Mouse (Mus musculus) heart, adult 9 months (tissue): ENCODE data around the gene Maged1.
"Not testable (repeated sequence)": the region's sequence is repeated elsewhere in the genome, so short reads cannot be mapped to it uniquely, and the experiment has no call there.

Experiments used
- DNase-seq, 2 experiments: peaks; one replicate each; pipeline ENCODE4 v3.0.0; 2022; ENCODE audit warnings: low spot score in 2 of 2

Maged1 gene

DNA sequence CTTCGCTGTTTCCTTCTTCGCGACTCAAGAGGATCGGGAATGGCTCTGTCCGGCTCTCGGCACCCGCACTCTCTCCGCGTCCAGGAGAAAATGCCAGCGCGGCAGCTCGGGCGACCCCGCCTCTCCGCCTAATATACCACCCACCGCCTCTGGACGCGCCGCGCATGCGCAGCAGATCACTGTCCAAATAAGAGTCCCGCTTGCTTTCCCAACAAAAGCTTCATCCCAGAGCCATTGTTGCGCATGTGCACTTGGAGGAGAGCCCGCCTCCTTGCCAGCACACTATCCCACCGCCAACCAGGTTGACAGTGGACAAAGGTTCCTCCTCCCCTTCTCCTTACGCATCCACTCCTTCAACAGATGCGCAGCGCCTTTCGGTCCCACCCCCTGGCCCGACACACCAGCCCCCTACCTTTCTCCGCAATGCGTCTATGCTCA lies at the start of gene Maged1:
Maged1 (minus strand) TSS at position 226 of the 438 bp plus-strand sequence.
- DNase-seq: peak; percentile 92 to 95

GRCm38 (mm10) chrX:94580251-94580650 lies 38.3 kb upstream of the Maged1 start:
- no peak for DNase-seq

GRCm38 (mm10) chrX:94564694-94565093 lies 22.8 kb upstream of the Maged1 start:
- no peak for DNase-seq

DNA sequence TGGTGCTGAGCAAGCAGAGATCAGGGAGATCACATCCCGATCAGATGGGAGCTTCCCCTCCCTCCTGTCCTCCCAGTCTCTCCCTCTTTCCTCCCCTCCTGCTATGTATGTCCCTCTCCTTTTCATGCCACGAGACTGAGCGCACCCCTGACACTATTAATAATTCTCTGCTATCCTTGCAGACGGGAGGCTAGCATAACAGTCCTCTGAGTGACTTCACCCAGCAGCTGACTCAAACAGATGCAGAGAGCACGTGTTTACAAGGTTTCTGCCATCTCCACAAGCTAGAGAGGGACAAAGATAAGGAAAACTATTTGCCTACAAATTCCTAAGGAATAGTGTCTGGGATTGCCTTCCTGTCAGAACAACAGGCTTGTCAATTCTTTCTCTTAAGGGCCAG lies 20.4 kb upstream of the Maged1 start:
- no peak for DNase-seq

GRCm38 (mm10) chrX:94548227-94548626 lies 6.3 kb upstream of the Maged1 start:
- no peak for DNase-seq

DNA sequence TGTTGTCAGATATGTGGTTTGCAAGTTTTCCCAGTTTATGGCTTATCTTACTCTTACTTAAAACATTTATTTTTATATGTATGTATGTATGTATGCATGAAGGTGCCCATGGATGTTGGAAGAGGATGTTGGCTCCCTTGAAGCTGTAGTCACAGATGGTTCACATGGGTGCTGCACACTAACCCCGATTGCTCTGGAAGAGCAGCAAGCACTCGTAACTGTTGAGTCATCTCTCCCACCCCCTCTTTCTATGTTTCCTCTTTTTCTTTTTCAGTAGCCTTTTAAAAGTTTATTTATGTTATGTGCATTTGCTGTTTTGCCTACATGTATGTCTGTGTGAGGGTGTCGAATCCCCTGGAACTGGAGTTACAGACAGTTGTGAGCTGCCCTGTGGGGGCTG lies 4.0 kb upstream of the Maged1 start:
- DNase-seq: no peak

DNA sequence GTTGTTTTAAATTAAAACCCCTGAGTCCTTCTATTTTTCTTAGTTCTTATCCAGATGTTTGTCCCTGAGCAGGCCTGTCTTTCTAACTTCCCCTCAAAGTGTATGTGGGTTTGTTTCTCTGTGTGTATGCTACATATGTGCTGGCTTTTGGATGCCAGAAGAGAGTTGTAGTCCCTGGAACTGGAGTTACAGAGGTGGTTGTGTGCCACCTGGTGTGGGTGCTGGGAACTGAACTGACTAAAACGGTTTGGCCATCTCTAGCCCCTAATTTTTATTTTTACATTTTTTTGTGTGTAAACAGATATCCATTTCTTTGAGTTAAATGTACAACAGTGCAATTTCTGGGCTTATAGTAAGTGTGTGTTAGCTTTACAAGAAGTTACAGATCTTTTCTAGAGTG lies 3.0 kb upstream of the Maged1 start:
- no peak for DNase-seq

- no peak for DNase-seq
These were observed 593 bp upstream of the Maged1 start for GRCm38 (mm10) chrX:94542536-94542935.

DNA sequence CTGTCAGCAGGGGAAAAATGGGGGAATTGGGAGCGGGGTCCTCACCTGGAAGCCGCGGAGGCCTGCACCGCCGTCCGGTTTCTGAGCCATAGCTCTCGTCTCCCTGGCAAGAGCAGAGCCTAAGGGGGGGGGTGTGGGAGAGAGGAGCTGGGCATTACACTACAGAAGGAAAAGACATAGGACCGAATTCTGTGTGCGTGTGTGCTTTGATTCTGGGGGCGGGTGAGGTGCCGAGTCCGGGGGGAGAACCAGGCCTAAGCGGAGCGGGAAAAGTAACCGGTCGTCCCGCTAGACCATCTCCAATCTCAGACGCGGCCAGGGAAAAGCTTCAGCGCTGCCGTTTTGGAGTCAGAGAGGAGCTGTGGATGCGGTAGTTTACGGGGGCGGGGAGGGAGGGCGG lies 737 bp downstream of the Maged1 start:
- no peak for DNase-seq

DNA sequence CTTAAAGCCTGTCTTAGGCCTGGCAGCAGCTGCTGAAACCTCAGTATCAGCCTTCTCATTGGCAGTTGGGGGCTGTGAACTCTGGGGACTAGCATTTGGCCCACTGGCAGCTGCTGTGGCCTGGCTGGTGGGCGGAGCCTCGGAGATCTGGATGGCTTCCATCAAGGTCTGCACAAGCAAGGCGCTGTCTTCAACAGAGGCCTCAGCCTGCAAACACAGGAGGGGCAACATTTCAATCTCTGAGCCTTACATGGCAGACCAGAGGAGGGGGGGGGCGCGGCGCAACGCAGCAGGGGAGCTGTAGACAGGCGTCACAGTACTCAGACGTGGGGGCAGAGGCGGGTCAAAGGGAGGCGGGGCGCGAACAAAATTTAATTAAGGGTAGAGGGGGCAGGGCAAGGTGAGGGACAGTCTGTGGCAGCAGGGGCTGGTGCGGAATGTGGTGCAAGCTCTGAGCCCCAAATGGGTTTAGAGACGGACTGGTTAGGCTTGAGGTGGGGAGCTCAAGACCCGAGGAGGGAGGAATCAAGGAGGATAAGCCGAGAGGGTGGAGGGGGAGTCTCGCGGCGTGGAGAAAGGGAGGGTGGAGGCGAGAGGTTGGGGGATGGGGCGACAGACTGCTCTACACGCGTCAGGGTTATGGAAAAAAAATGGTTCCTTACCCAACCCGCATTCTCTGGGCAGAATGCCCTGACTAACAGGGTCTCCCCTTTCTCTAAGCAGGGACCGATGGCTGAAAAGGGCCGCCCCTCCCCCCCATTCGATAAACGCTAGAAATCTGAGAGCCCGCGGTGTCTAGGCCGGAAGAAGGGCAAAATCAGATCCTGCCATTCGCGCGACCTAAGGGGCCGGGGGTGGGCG lies 1.4 kb downstream of the Maged1 start:
- peak; percentile 22 to 34 for DNase-seq

DNA sequence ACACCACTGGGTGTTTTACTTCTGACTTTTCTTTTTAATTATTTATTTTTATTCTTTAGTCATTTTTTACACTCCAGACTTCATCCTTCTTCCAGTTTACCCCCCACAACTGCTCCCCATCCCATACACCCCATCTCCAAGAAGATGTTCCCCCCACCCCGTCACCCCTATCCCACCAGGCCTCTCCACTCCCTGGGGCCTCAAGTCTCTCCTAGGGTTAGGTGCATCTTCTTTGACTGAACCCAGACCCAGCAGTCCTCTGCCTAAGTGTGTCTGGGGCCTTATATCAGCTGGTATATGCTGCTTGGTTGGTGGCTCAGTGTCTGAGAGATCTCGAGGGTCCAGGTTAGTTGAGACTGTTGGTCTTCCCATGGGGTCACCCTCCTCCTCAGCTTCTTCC lies 7.6 kb downstream of the Maged1 start:
- no peak for DNase-seq

- DNase-seq: no peak
These were observed 11.6 kb downstream of the Maged1 start for GRCm38 (mm10) chrX:94530301-94530700.

DNA sequence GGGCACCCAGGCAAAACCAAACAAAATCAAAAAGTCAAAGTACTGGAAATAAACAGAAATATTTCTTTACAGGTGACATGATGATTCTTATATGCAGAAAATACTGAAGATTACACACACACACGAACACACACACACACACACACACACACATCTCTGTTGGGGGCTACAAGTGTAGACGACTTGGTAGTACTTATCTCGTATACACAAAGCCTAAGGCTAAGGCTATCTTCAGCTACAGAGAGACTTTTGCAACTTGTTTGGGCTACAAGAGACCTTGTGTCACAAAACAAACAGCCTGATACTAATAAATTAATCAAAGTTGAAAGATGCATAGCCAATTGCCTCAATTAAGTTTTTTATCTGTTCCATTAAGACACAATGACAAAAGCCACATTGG lies 19.8 kb downstream of the Maged1 start:
- DNase-seq: no peak

- DNase-seq: no peak
These were observed 33.5 kb downstream of the Maged1 start for GRCm38 (mm10) chrX:94508442-94508819.

DNA sequence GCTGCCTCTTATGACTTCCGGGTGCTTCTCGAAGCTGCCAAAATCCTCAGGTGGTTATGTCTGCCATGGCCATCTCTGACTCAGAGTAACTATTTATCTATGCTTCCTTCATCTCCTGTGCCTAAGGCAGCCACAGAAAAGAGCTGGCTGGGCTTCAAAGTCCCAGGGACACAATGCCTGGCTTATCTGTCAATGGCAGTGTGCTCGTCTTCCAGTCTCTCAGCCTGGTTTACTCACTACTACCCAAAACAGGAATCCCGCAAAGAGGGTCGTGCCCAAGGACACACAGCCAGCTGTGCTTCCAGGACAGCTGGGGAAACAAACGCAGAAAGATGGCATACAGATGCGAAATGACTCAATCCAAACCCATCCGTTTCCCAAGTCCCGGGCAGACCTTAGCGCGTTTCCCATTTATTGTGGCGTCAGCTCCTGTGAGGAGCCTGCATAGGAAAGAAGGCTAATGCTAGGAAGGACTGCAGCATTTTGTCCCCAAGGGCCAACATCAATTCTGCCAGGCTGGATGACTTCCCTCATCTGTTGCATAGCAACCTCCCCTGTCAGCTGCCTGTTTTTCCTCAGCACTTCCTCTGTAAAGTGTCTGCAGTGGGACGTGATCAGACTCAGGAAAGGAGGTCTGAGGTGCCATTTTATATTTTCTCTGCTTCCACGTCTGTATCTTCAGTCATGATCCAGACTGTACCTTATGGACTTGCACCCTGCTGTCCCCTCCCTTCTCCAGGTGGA lies 34.1 kb downstream of the Maged1 start:
- not testable (repeated sequence) for DNase-seq

DNA sequence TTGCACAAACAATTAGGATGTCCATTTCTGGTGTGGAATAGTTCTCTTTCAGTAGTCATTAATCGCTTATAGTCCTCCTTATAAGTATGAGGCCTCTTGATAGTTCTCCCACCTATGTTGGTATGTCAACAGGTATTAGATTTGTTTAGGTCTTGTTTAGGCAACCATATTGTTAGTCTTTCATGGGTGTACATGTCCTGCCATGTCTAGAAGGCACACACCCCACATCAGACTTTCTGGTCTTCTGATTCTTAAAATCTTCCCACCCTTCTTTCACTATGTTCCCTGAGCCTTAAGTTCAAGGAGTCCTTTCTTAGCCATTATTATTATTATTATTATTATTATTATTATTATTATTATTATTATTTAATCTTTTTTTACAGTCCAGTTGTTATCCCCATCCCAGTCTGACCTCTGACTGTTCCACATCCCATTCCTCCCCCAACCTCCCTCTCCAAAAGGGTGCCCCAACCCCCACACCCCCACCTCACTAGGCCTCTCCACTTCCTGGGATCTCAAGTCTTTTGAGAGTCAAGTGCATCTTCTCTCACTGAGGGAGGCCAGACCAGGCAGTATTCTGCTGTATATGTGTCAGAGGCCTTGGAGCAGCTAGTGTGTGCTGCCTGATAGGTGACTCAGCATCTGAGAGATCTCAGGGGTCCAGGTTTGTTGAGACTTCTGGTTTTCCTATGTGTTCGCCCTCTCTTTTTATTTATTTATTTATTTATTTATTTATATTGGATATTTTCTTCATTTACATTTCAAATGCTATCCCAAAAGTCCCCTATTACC lies 55.7 kb downstream of the Maged1 start:
- DNase-seq: no peak
